Mouse (Mus musculus) liver, postnatal 0 days (tissue): Measurements from ENCODE around the gene Lrwd1.

Experiments used
- CTCF ChIP-seq: sonication (generic); IDR thresholded peaks from 2 replicates; pipeline ENCODE4 v1.5.1; 2016; ENCODE audit warnings: antibody characterized with exemption, low read depth
- EP300 ChIP-seq: IDR thresholded peaks from 2 replicates; pipeline ENCODE4 v1.6.1; 2016; ENCODE audit warnings: antibody characterized with exemption, low read depth, mild to moderate bottlenecking

GRCm38 (mm10) chr5:136167296-136167695 lies 31.4 kb upstream of the Lrwd1 start:
- TF ChIP-seq EP300, result no peak
- no peak for TF ChIP-seq CTCF
